Mouse (Mus musculus): ENCODE measurements around the gene Dhrs7c. TPM values are rescaled to one million over a fixed set of nuclear protein-coding genes. Genes with fewer than 3 reads are reported as not detected.

The Dhrs7c gene
- polyA plus RNA-seq (2014; fragmentation: Illumina TruSeq; extraction: RNeasy Lipid Tissue Mini Kit (QIAGEN cat#74804); ENCODE audit: low read depth, low replicate concordance) = not detected

GRCm38 (mm10) chr11:67797931-67798330, at the start of gene Dhrs7c:
TSS of gene Dhrs7c (plus strand) at chr11:67798187.

GRCm38 (mm10) chr11:67771053-67771452, 26.9 kb upstream of the Dhrs7c start, which contains the start of gene Glp2r:
TSS of gene Glp2r (minus strand) at chr11:67771153.

GRCm38 (mm10) chr11:67774379-67774778, 23.6 kb upstream of the Dhrs7c start, which contains the start of gene Gsg1l2:
TSS of gene Gsg1l2 (plus strand) at chr11:67774608.

Other genes with a start within 250 kb of the Dhrs7c start
- gene Rcvrn, start 102.9 kb upstream of the Dhrs7c start, polyA plus RNA-seq (2014; fragmentation: Illumina TruSeq; extraction: RNeasy Lipid Tissue Mini Kit (QIAGEN cat#74804); ENCODE audit: low read depth, low replicate concordance) = not detected
- gene Glp2r, start 27.0 kb upstream of the Dhrs7c start, polyA plus RNA-seq (2014; fragmentation: Illumina TruSeq; extraction: RNeasy Lipid Tissue Mini Kit (QIAGEN cat#74804); ENCODE audit: low read depth, low replicate concordance) = 0.13 TPM
- gene Gsg1l2, start 23.6 kb upstream of the Dhrs7c start, polyA plus RNA-seq (2014; fragmentation: Illumina TruSeq; extraction: RNeasy Lipid Tissue Mini Kit (QIAGEN cat#74804); ENCODE audit: low read depth, low replicate concordance) = not detected
- gene Usp43, start 124.0 kb downstream of the Dhrs7c start, polyA plus RNA-seq (2014; fragmentation: Illumina TruSeq; extraction: RNeasy Lipid Tissue Mini Kit (QIAGEN cat#74804); ENCODE audit: low read depth, low replicate concordance) = not detected
- not detected for gene Cfap52, start 167.5 kb downstream of the Dhrs7c start, polyA plus RNA-seq (2014; fragmentation: Illumina TruSeq; extraction: RNeasy Lipid Tissue Mini Kit (QIAGEN cat#74804); ENCODE audit: low read depth, low replicate concordance)
- 16.3 TPM for gene Stx8, start 168.0 kb downstream of the Dhrs7c start, polyA plus RNA-seq (2014; fragmentation: Illumina TruSeq; extraction: RNeasy Lipid Tissue Mini Kit (QIAGEN cat#74804); ENCODE audit: low read depth, low replicate concordance)